Mouse (Mus musculus) monocyte, adult 2 months (primary cell): ENCODE data around the gene Sec24d.

Experiments
- DNase-seq, 2 experiments: peaks; one replicate each; pipeline ENCODE4 v3.0.0; 2022; ENCODE audit warnings: low spot score in 2 of 2, low read depth in 1 of 2

The Sec24d gene

DNA sequence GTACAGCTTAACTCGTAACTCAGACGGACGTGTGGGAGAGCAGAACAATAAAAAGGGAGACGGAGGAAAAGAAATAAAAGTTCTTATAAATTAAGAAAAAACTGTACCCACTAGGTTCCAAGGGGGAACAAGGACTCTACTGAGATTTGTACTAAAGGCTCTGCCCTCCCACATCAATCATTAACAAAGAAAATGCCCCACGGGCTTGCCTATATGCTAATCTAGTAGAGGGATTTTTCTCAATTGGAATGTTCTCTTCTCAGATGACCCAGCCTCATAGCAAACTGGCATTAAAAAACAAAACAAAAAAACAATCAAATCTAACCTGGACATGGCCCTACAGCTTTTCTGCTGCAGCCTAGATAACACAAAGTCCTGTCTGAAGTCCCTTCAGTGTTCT, 128.4 kb downstream of the Sec24d start:
- no peak for DNase-seq

- no peak for DNase-seq
These were observed 130.6 kb downstream of the Sec24d start for GRCm38 (mm10) chr3:123397562-123398481.

- DNase-seq: no peak
These were observed 137.7 kb downstream of the Sec24d start for GRCm38 (mm10) chr3:123404945-123405344.

GRCm38 (mm10) chr3:123411821-123412578, 144.7 kb downstream of the Sec24d start:
- no peak for DNase-seq

GRCm38 (mm10) chr3:123413173-123413572, 145.9 kb downstream of the Sec24d start:
- no peak for DNase-seq
